Mouse (Mus musculus): ENCODE measurements around the gene Gm10322. TPM values are rescaled to one million over a fixed set of nuclear protein-coding genes. Genes with fewer than 3 reads are reported as not detected.

Gm10322 gene
- total RNA-seq, 1 experiment: not detected

- Histone ChIP-seq H3K36me3 (ENCODE audit: control insufficient read depth, insufficient read depth, low read length, poor library complexity, severe bottlenecking) (no peaks in the 10 kb centered on the region), H3K4me1 (ENCODE audit: control insufficient read depth in 2 of 2, insufficient read depth in 2 of 2, low read length in 2 of 2, poor library complexity in 1 of 2) (peaks cover 2 to 20% of the 10 kb centered on the region in 2 experiments; a peak in 3 of 4 replicates), H3K9ac (ENCODE audit: insufficient read depth, low read depth, low read length, poor library complexity, severe bottlenecking) (no peak overlapping the region), H3K9me3 (ENCODE audit: control insufficient read depth, insufficient read depth, low read depth, low read length) (no peaks in the 10 kb centered on the region), H3K27ac (ENCODE audit: insufficient read depth, low read depth, low read length, poor library complexity, severe bottlenecking) (no peak overlapping the region), H3K4me3 (ENCODE audit: insufficient read depth in 1 of 2, low read depth in 1 of 2, low read length in 2 of 2, poor library complexity in 1 of 2, severe bottlenecking in 1 of 2) (no peak overlapping the region)
- TF ChIP-seq MAFK (IDR thresholded peaks at IDR 0.05; ENCODE audit: insufficient read depth, low read depth, low read length) (no peak), ZNF384 (IDR thresholded peaks at IDR 0.05; ENCODE audit: low read depth, low read length) (no peak), ZC3H11A (IDR thresholded peaks at IDR 0.05; ENCODE audit: borderline replicate concordance, low read depth, low read length) (no peak), CHD2 (IDR thresholded peaks at IDR 0.05; ENCODE audit: low read depth, low read length) (no peak), HCFC1 (IDR thresholded peaks at IDR 0.05; ENCODE audit: borderline replicate concordance, insufficient read depth, low read length) (no peak)
- in situ Hi-C loops (cut with MboI; ENCODE audit: low sequenced_read_pairs in 2 of 2, unreplicated experiment in 2 of 2): no loop called here
- no peak for DNase-seq (ENCODE audit: low read depth, low spot score)
These were observed 45.5 kb upstream of the Gm10322 start for GRCm38 (mm10) chr10:59570360-59570759.

- Histone ChIP-seq H3K4me3 (ENCODE audit: insufficient read depth in 1 of 2, low read depth in 1 of 2, low read length in 2 of 2, poor library complexity in 1 of 2, severe bottlenecking in 1 of 2) (no peak overlapping the region), H3K27ac (ENCODE audit: insufficient read depth, low read depth, low read length, poor library complexity, severe bottlenecking) (no peak overlapping the region), H3K4me1 (ENCODE audit: control insufficient read depth in 2 of 2, insufficient read depth in 2 of 2, low read length in 2 of 2, poor library complexity in 1 of 2) (peaks cover 2 to 17% of the 10 kb centered on the region in 2 experiments; a peak in 3 of 4 replicates), H3K9me3 (ENCODE audit: control insufficient read depth, insufficient read depth, low read depth, low read length) (no peaks in the 10 kb centered on the region), H3K9ac (ENCODE audit: insufficient read depth, low read depth, low read length, poor library complexity, severe bottlenecking) (no peak overlapping the region), H3K36me3 (ENCODE audit: control insufficient read depth, insufficient read depth, low read length, poor library complexity, severe bottlenecking) (no peaks in the 10 kb centered on the region)
- TF ChIP-seq CHD2 (IDR thresholded peaks at IDR 0.05; ENCODE audit: low read depth, low read length) (no peak), HCFC1 (IDR thresholded peaks at IDR 0.05; ENCODE audit: borderline replicate concordance, insufficient read depth, low read length) (no peak), ZC3H11A (IDR thresholded peaks at IDR 0.05; ENCODE audit: borderline replicate concordance, low read depth, low read length) (no peak), MAFK (IDR thresholded peaks at IDR 0.05; ENCODE audit: insufficient read depth, low read depth, low read length) (no peak), ZNF384 (IDR thresholded peaks at IDR 0.05; ENCODE audit: low read depth, low read length) (no peak)
- DNase-seq (ENCODE audit: low read depth, low spot score): no peak
- in situ Hi-C loops (cut with MboI; ENCODE audit: low sequenced_read_pairs in 2 of 2, unreplicated experiment in 2 of 2): no loop called here
These were observed 45.1 kb upstream of the Gm10322 start for GRCm38 (mm10) chr10:59570780-59571179.

GRCm38 (mm10) chr10:59571273-59571672 lies 44.6 kb upstream of the Gm10322 start:
- TF ChIP-seq MAFK (IDR thresholded peaks at IDR 0.05; ENCODE audit: insufficient read depth, low read depth, low read length) (no peak), HCFC1 (IDR thresholded peaks at IDR 0.05; ENCODE audit: borderline replicate concordance, insufficient read depth, low read length) (no peak), CHD2 (IDR thresholded peaks at IDR 0.05; ENCODE audit: low read depth, low read length) (no peak), ZNF384 (IDR thresholded peaks at IDR 0.05; ENCODE audit: low read depth, low read length) (no peak), ZC3H11A (IDR thresholded peaks at IDR 0.05; ENCODE audit: borderline replicate concordance, low read depth, low read length) (no peak)
- H3K9ac ChIP-seq (ENCODE audit: insufficient read depth, low read depth, low read length, poor library complexity, severe bottlenecking): no peak overlapping the region
- in situ Hi-C loops (cut with MboI; ENCODE audit: low sequenced_read_pairs in 2 of 2, unreplicated experiment in 2 of 2): no loop called here

GRCm38 (mm10) chr10:59571964-59572363 lies 43.9 kb upstream of the Gm10322 start:
- Histone ChIP-seq H3K36me3 (ENCODE audit: control insufficient read depth, insufficient read depth, low read length, poor library complexity, severe bottlenecking) (no peaks in the 10 kb centered on the region), H3K9me3 (ENCODE audit: control insufficient read depth, insufficient read depth, low read depth, low read length) (no peaks in the 10 kb centered on the region), H3K27ac (ENCODE audit: insufficient read depth, low read depth, low read length, poor library complexity, severe bottlenecking) (no peak overlapping the region), H3K9ac (ENCODE audit: insufficient read depth, low read depth, low read length, poor library complexity, severe bottlenecking) (no peak overlapping the region), H3K4me1 (ENCODE audit: control insufficient read depth in 2 of 2, insufficient read depth in 2 of 2, low read length in 2 of 2, poor library complexity in 1 of 2) (peaks cover 2 to 17% of the 10 kb centered on the region in 2 experiments; a peak in 3 of 4 replicates), H3K4me3 (ENCODE audit: insufficient read depth in 1 of 2, low read depth in 1 of 2, low read length in 2 of 2, poor library complexity in 1 of 2, severe bottlenecking in 1 of 2) (no peak overlapping the region)
- DNase-seq (ENCODE audit: low read depth, low spot score): no peak
- in situ Hi-C loops (cut with MboI; ENCODE audit: low sequenced_read_pairs in 2 of 2, unreplicated experiment in 2 of 2): no loop called here
- TF ChIP-seq CHD2 (IDR thresholded peaks at IDR 0.05; ENCODE audit: low read depth, low read length): no peak
- no peak for TF ChIP-seq HCFC1 (IDR thresholded peaks at IDR 0.05; ENCODE audit: borderline replicate concordance, insufficient read depth, low read length)

More at GRCm38 (mm10) chr10:59571273-59571672, 44.6 kb upstream of the Gm10322 start:
- Histone ChIP-seq H3K4me1 (ENCODE audit: control insufficient read depth in 2 of 2, insufficient read depth in 2 of 2, low read length in 2 of 2, poor library complexity in 1 of 2) (peaks cover 2 to 17% of the 10 kb centered on the region in 2 experiments; a peak in 3 of 4 replicates), H3K4me3 (ENCODE audit: insufficient read depth in 1 of 2, low read depth in 1 of 2, low read length in 2 of 2, poor library complexity in 1 of 2, severe bottlenecking in 1 of 2) (no peak overlapping the region), H3K27ac (ENCODE audit: insufficient read depth, low read depth, low read length, poor library complexity, severe bottlenecking) (no peak overlapping the region), H3K9me3 (ENCODE audit: control insufficient read depth, insufficient read depth, low read depth, low read length) (no peaks in the 10 kb centered on the region), H3K36me3 (ENCODE audit: control insufficient read depth, insufficient read depth, low read length, poor library complexity, severe bottlenecking) (no peaks in the 10 kb centered on the region)
- DNase-seq (ENCODE audit: low read depth, low spot score): no peak

GRCm38 (mm10) chr10:59576305-59576704 lies 39.6 kb upstream of the Gm10322 start:
- H3K9ac ChIP-seq (ENCODE audit: insufficient read depth, low read depth, low read length, poor library complexity, severe bottlenecking): no peak overlapping the region
- H3K4me1 ChIP-seq (ENCODE audit: control insufficient read depth in 2 of 2, insufficient read depth in 2 of 2, low read length in 2 of 2, poor library complexity in 1 of 2): peaks cover 7 to 11% of the 10 kb centered on the region in 2 experiments; a peak in 3 of 4 replicates
- DNase-seq (ENCODE audit: low read depth, low spot score): no peak
- no peaks in the 10 kb centered on the region for H3K36me3 ChIP-seq (ENCODE audit: control insufficient read depth, insufficient read depth, low read length, poor library complexity, severe bottlenecking)
- no peak overlapping the region for H3K4me3 ChIP-seq (ENCODE audit: insufficient read depth in 1 of 2, low read depth in 1 of 2, low read length in 2 of 2, poor library complexity in 1 of 2, severe bottlenecking in 1 of 2)
- in situ Hi-C loops (cut with MboI; ENCODE audit: low sequenced_read_pairs in 2 of 2, unreplicated experiment in 2 of 2): no loop called here
- H3K27ac ChIP-seq (ENCODE audit: insufficient read depth, low read depth, low read length, poor library complexity, severe bottlenecking): no peak overlapping the region
- H3K9me3 ChIP-seq (ENCODE audit: control insufficient read depth, insufficient read depth, low read depth, low read length): no peaks in the 10 kb centered on the region
- no peak for TF ChIP-seq CHD2 (IDR thresholded peaks at IDR 0.05; ENCODE audit: low read depth, low read length)
- no peak for TF ChIP-seq ZNF384 (IDR thresholded peaks at IDR 0.05; ENCODE audit: low read depth, low read length)
- no peak for TF ChIP-seq HCFC1 (IDR thresholded peaks at IDR 0.05; ENCODE audit: borderline replicate concordance, insufficient read depth, low read length)
- no peak for TF ChIP-seq MAFK (IDR thresholded peaks at IDR 0.05; ENCODE audit: insufficient read depth, low read depth, low read length)
- TF ChIP-seq ZC3H11A (IDR thresholded peaks at IDR 0.05; ENCODE audit: borderline replicate concordance, low read depth, low read length): no peak

Measured in ES-E14 (cell line).